Mouse (Mus musculus): ENCODE results near the gene Olfml2b. TPM values are rescaled to one million over a fixed set of nuclear protein-coding genes. Genes with fewer than 3 reads are reported as not detected.

Olfml2b gene
- polyA plus RNA-seq, 1 experiment from 2014 or later: 19.5 TPM

DNA sequence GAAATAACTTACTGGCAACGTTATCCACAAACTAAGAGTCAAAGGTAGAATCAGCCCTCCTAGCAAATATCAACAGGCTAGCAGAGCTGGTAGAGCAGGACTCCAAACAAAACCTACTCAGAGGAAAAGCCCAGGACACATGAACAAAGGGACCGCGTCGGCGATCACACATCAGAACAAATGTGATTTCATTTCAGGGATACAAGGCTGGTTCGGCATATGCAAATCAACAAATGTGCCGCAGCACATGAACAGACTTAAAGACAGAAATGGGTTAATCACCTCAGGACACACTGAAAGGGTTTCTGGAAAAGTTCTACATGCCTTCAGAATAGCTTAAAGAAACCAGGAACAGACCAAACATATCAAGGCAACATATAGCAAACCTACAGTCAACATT is 67.4 kb downstream of the Olfml2b start:
- Histone ChIP-seq H3K9ac (ENCODE audit: low read depth, low read length) (no peak overlapping the region), H3K9me3 (ENCODE audit: control insufficient read depth) (no peaks in the 10 kb centered on the region), H3K27me3 (replicated peaks; ENCODE audit: control insufficient read depth, insufficient read depth, low read length) (no peaks in the 10 kb centered on the region), H3K4me3 (ENCODE audit: low read depth, low read length) (no peak overlapping the region), H3K36me3 (ENCODE audit: control insufficient read depth, insufficient read depth) (peaks cover 9% of the 10 kb centered on the region; the same call in 1 of the 2 replicates), H3K27ac (ENCODE audit: low read depth, low read length) (no peak overlapping the region), H3K4me2 (replicated peaks; ENCODE audit: low read depth) (no peak overlapping the region), H3K4me1 (replicated peaks; ENCODE audit: control insufficient read depth, insufficient read depth, low read length) (no peaks in the 10 kb centered on the region)
- no peak for TF ChIP-seq CTCF (IDR thresholded peaks at IDR 0.05; ENCODE audit: low read depth)
- no peak for ATAC-seq
- WGBS: 95% methylated on average over 7 of the region's 7 CpGs

DNA sequence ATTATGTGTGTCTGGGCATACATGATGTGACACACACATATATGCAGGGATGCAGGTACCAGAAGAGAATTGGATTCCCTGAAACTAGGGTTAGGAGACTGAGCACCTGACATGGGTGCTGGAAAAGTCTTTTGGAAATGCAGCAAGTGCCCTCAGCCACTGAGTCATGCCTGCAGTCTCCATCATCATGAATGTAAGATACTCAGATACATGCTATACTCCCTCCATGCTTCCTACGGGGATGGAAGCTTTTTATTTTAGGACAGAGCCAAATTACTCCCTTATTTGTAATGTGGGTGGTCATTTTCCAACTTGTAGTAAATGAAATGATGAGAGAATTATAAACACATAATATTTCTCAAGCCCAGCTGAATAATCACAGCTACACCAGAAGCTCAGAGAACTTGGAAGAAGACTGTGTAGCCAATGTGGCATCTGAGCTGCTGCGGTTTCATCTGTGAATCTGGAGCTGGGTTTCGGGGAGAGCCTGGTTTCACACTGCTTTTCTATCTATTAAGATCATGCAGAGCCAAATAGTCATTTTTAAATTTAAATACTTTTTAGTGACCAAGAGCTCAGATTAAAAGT is 73.0 kb downstream of the Olfml2b start:
- WGBS: 64% methylated on average over 3 of the region's 3 CpGs
- Histone ChIP-seq H3K27me3 (replicated peaks; ENCODE audit: control insufficient read depth, insufficient read depth, low read length) (no peaks in the 10 kb centered on the region), H3K27ac (ENCODE audit: low read depth, low read length) (no peak overlapping the region), H3K4me2 (replicated peaks; ENCODE audit: low read depth) (no peak overlapping the region), H3K4me3 (ENCODE audit: low read depth, low read length) (no peak overlapping the region), H3K36me3 (ENCODE audit: control insufficient read depth, insufficient read depth) (no peaks in the 10 kb centered on the region), H3K4me1 (replicated peaks; ENCODE audit: control insufficient read depth, insufficient read depth, low read length) (no peaks in the 10 kb centered on the region), H3K9me3 (ENCODE audit: control insufficient read depth) (no peaks in the 10 kb centered on the region), H3K9ac (ENCODE audit: low read depth, low read length) (no peak overlapping the region)
- TF ChIP-seq CTCF (IDR thresholded peaks at IDR 0.05; ENCODE audit: low read depth): no peak
- ATAC-seq: no peak

DNA sequence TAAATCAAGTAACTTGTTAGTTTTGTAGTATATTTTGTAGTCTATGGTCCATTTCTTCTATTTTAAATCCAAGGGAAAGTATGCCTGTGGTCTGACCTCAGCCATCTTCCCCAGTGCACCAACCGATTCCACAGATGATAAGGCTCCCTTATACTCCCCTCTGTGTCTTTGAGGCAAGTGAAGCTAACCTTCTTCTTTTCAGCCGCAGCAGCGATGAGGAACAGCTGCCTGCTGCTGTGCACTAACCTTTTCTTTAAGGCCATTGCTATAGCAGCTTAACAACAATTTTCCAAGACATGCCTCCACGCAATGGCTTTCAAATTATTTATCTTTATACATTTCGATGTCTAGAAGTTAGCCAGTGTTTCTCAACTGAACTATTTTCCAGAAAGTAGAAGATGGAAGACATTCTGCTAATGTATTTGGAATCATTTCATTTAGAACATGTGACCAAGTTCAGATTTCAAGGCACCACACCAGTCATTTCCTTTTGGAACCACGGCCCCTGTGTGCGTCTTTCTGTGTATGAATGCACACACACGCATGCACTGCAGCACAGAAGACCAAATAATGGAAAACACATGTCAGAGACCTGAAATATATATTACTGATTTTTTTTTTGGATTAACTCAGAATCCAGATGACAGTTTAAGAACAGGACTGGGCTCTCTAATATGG is 73.9 kb downstream of the Olfml2b start:
- Histone ChIP-seq H3K9ac (ENCODE audit: low read depth, low read length) (no peak overlapping the region), H3K27me3 (replicated peaks; ENCODE audit: control insufficient read depth, insufficient read depth, low read length) (no peaks in the 10 kb centered on the region), H3K4me3 (ENCODE audit: low read depth, low read length) (no peak overlapping the region), H3K4me1 (replicated peaks; ENCODE audit: control insufficient read depth, insufficient read depth, low read length) (no peaks in the 10 kb centered on the region), H3K9me3 (ENCODE audit: control insufficient read depth) (no peaks in the 10 kb centered on the region), H3K36me3 (ENCODE audit: control insufficient read depth, insufficient read depth) (no peaks in the 10 kb centered on the region), H3K4me2 (replicated peaks; ENCODE audit: low read depth) (no peak overlapping the region), H3K27ac (ENCODE audit: low read depth, low read length) (no peak overlapping the region)
- TF ChIP-seq CTCF (IDR thresholded peaks at IDR 0.05; ENCODE audit: low read depth): no peak
- WGBS: 68% methylated on average over 8 of the region's 8 CpGs
- no peak for ATAC-seq

DNA sequence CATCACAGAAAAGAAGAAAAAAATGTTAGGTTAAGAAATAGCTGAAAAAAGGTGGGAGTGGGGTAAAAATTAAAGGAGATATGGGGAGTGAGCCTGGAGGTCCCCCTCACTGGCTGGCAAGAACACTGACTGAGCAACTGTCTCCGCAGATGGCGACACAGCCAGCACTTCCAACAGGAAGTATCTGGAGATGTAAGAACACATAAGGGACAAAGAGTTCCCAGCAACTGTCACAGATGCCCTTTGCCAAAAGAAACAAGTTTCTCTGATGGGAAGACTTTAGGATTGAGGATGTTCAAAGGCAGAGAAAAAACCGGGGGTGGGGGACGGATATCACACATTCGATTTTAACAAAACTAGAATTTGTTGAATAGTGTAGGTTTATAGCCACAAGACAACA is 77.2 kb downstream of the Olfml2b start:
- whole genome bisulfite sequencing: 86% methylated on average over 5 of the region's 5 CpGs
- H3K36me3 ChIP-seq (ENCODE audit: control insufficient read depth, insufficient read depth): no peaks in the 10 kb centered on the region
- H3K27ac ChIP-seq (ENCODE audit: low read depth, low read length): no peak overlapping the region
- no peak overlapping the region for H3K4me2 ChIP-seq (replicated peaks; ENCODE audit: low read depth)
- H3K9me3 ChIP-seq (ENCODE audit: control insufficient read depth): no peaks in the 10 kb centered on the region
- H3K9ac ChIP-seq (ENCODE audit: low read depth, low read length): no peak overlapping the region
- TF ChIP-seq CTCF (IDR thresholded peaks at IDR 0.05; ENCODE audit: low read depth): no peak
- no peaks in the 10 kb centered on the region for H3K4me1 ChIP-seq (replicated peaks; ENCODE audit: control insufficient read depth, insufficient read depth, low read length)
- H3K4me3 ChIP-seq (ENCODE audit: low read depth, low read length): no peak overlapping the region
- no peak for ATAC-seq
- no peaks in the 10 kb centered on the region for H3K27me3 ChIP-seq (replicated peaks; ENCODE audit: control insufficient read depth, insufficient read depth, low read length)

- H3K36me3 ChIP-seq (ENCODE audit: control insufficient read depth, insufficient read depth): no peaks in the 10 kb centered on the region
- H3K27ac ChIP-seq (ENCODE audit: low read depth, low read length): no peak overlapping the region
- ATAC-seq: no peak
- H3K27me3 ChIP-seq (replicated peaks; ENCODE audit: control insufficient read depth, insufficient read depth, low read length): no peaks in the 10 kb centered on the region
- H3K4me2 ChIP-seq (replicated peaks; ENCODE audit: low read depth): no peak overlapping the region
- H3K4me1 ChIP-seq (replicated peaks; ENCODE audit: control insufficient read depth, insufficient read depth, low read length): 0 out of 2 replicates have a peak, but pooled peaks cover 3% of the 10 kb centered on the region
- no peak for TF ChIP-seq CTCF (IDR thresholded peaks at IDR 0.05; ENCODE audit: low read depth)
- no peaks in the 10 kb centered on the region for H3K9me3 ChIP-seq (ENCODE audit: control insufficient read depth)
- no peak overlapping the region for H3K4me3 ChIP-seq (ENCODE audit: low read depth, low read length)
- H3K9ac ChIP-seq (ENCODE audit: low read depth, low read length): no peak overlapping the region
- 73% methylated on average over 6 of the region's 6 CpGs for WGBS
Observed at GRCm38 (mm10) chr1:170728524-170728923, 84.2 kb downstream of the Olfml2b start.

GRCm38 (mm10) chr1:170729267-170729962 is 85.1 kb downstream of the Olfml2b start:
- no peak for TF ChIP-seq CTCF (IDR thresholded peaks at IDR 0.05; ENCODE audit: low read depth)
- Histone ChIP-seq H3K4me3 (ENCODE audit: low read depth, low read length) (no peak overlapping the region), H3K36me3 (ENCODE audit: control insufficient read depth, insufficient read depth) (no peaks in the 10 kb centered on the region), H3K27me3 (replicated peaks; ENCODE audit: control insufficient read depth, insufficient read depth, low read length) (no peaks in the 10 kb centered on the region), H3K27ac (ENCODE audit: low read depth, low read length) (no peak overlapping the region), H3K9me3 (ENCODE audit: control insufficient read depth) (no peaks in the 10 kb centered on the region), H3K4me2 (replicated peaks; ENCODE audit: low read depth) (no peak overlapping the region), H3K9ac (ENCODE audit: low read depth, low read length) (no peak overlapping the region), H3K4me1 (replicated peaks; ENCODE audit: control insufficient read depth, insufficient read depth, low read length) (0 out of 2 replicates have a peak, but pooled peaks cover 3% of the 10 kb centered on the region)
- 84% methylated on average over 8 of the region's 8 CpGs for WGBS
- ATAC-seq: no peak
